Mouse (Mus musculus): ENCODE measurements around the gene Adamts18.

GRCm38 (mm10) chr8:113666714-113667432, 181.7 kb downstream of the Adamts18 start:
- TF ChIP-seq CTCF (IDR thresholded peaks at IDR 0.05; ENCODE audit: control insufficient read depth, insufficient read depth, insufficient read length): no peak
- TF ChIP-seq MAX (IDR thresholded peaks at IDR 0.05): no peak
- no peak for TF ChIP-seq MYOD1 (IDR thresholded peaks at IDR 0.05; ENCODE audit: control insufficient read depth, insufficient read length, low read depth)
